Mouse (Mus musculus) adipocyte (in vitro differentiated cells): ENCODE measurements around the gene Itgb6.

Experiments
- DNase-seq: peaks from one replicate; pipeline ENCODE4 v3.0.0-alpha.2; 2016; ENCODE audit warnings: low spot score

The Itgb6 gene

DNA sequence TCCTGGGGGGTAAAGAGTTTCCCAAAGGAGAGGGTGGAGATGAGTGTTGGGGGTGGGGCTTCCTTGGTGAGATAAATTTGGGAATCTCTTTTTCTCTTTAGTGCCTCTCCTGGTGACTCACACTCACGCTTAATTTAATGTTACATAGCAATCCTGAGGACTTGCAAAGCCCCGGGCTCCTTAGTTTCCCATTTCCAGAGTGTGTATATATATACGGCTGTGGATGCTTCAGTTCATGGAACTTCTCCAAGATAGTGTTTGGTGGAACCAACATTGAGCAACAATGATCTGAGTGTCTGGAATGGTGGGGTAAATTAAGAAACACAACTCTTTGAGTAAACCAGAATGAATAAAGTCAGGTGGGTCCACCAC, 108.6 kb downstream of the Itgb6 start:
- DNase-seq, result no peak

DNA sequence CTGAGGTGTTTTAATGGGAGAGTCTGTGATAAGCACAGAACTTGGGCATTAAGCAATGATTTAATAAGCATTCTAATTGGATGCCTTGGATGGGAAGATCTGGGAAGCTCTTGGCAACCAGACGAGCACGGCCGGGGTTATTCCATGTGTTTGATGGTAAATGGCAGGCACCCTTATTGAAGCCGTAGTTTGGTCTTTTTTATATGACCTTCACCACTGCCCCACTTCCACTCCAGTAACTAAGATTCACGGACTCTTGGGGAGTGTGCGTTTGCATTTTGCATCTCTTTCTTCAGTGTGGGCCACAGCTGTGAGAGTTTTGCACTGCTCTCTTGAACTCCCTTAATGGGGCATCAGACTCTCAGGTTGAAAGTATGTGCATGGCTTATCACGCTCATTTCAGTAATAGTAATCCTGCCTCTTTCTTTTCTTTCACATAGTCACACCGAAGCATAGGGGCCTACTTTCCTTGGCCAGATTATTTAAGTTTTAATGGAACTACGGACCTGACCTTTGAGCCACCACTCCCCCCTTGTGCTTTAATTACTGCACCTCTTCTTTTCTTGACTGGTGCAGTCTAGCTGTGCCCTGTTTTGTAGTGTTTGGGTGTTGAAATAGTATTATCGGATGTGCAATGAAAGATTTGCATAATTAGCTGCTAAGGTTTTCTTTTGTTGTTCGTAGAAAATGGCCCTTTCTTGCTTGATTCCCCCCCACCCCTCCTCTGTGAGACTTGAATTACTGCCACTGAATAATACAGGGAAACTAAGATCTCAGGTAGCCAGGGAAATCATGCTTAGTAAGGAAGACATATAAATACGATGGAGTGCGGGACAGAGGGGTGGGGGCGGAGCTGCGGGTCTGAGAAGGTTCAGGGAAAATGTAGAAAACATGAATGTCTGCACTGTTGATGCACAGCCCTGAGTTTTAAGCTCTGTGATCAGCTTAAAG, 109.3 kb downstream of the Itgb6 start:
- no peak for DNase-seq

DNA sequence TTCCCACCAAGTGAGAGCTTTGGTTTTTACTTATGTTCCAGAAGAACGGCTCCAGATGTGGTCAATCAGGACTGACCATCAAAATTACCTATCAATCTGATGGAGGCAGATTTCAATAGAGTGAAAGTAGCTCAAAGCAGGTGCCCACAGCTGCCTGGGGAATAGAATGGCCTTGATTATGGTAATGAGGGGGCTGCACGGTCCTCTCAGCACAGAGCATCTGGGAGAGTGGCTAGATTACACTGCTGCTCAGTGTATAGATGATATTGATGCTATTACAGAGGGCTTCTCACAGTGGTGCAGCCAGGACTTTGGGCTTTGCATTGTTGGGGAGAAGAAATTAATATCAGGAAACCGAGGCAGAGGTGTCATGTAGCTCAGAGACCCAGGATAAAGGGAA, 110.8 kb downstream of the Itgb6 start:
- no peak for DNase-seq

DNA sequence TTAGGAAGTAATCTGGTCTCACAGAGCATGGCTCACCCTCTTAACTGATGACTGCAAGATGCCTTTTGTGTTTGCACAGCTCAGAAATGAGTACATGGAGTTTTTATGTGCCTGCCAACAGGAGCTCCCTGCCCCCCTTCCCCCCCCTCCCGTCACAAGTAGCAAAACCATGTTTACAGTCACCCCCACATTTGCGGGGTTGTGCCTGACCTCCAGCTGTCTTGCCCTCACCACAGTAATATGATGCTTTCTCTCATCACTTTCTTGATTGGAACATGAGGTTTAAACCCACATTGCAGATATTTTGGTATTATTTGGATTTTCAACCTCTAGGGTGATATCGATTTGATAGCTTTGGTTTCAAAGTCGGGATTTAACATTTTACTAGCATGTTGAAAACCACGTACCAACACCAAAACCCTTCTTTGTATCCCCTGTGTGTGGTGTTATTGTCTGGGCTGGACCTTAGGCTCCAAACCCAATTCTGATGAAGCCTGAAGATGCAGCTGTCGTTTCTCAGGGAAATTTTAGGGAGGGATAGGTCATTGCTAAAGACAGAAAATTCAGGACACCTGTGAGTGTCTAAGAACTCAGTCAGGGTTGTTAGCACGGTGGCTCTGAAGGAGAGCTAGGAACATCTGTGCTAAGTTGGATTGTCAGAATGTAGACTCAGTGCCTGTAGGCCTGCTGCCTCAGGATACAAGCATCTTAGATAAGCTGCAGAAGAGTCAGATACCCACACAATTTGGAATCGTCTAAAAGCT, 112.8 kb downstream of the Itgb6 start:
- DNase-seq, result no peak

DNA sequence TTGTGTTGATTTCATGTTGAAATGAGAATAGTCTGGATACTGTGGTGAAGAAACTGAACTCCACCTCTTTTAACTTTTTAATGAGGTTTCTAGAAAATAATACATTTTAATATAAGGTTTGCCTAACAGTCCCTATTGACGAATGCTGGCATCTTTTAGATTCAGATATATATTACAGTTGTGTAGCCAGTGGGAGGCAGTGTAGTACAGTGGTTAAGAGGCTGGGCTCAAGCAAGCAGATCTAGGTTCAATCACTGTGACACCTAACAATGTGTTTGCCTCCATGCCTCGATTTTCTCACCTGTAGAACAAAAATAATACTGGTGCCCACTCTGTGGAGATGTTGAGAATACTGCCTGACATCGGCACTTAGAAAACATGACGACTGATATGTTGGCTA, 114.5 kb downstream of the Itgb6 start:
- DNase-seq, result peak; percentile 50

DNA sequence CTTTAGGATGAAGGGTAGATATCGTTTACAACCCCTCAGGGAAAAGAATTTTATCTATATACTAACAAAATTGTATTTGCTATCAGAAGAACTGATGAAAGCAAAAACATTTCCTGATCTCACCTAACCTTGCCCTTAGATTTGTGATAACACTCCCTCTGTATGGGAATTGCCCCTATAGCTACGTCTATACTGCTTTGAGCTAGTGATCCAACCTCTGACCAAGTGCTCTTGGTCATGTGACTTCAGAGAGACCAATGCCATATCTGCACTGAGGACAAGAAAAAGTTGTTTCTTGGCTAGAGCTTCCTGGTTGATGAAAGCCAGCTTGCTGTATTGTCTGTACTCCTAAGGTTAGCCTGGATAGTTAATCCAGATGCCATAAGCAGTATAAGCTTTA, 121.1 kb downstream of the Itgb6 start:
- no peak for DNase-seq

DNA sequence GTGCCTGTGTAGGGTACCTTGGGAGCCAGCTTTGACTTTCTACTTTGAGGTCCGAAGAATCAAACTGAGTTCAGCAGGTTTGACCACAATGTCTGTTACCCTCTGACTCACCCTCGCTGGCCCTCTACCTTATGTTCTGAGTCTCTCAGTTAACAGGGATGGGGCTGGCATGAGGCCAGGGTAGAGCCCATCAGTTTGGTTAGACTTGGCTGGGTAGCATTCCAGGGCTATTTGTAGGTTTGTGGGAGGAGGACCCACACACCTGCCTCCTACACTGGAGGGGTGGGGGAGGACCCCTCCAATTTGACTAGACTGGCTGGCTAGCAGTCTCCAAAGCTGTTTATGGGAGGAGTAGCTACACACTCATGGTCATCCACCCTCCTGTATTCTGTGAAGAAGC, 121.6 kb downstream of the Itgb6 start:
- no peak for DNase-seq

DNA sequence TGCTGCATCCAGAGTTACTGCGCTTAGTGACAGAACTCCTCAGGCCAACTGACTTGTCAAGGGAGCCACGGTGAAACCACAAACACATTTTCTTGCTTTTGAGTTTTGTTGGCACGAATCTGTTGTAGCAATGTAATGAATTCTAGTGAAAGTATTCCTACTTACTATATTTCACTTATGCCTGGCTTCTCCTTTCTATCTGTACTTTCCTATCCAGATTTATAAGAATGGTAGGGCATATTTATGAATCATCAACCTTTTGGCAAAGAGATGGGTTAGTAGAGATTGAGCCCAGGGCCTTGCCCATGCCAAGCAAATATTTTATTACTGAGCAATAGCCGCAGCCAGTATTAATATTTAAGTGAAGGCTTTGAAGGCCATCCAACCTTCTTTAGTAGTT, 139.0 kb downstream of the Itgb6 start:
- DNase-seq, result no peak

DNA sequence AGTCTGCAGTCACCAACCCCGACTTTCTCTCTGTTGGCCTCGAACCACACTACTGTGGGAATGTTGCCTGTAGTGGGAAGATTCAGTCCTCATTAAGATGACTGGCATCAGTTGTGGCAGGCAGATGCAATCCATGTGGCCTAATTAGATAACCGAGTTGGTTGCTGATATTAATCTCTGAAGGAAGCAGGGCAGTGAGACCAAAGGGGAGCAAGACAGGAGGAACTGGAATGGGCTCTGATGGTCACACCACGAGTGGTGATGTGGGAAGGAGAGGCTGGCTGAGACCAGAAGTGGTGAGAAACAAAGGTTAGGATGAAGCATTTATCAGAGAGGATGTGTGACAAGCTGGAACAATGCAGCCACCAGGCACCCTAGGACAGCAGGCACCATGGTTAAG, 167.9 kb downstream of the Itgb6 start:
- no peak for DNase-seq

DNA sequence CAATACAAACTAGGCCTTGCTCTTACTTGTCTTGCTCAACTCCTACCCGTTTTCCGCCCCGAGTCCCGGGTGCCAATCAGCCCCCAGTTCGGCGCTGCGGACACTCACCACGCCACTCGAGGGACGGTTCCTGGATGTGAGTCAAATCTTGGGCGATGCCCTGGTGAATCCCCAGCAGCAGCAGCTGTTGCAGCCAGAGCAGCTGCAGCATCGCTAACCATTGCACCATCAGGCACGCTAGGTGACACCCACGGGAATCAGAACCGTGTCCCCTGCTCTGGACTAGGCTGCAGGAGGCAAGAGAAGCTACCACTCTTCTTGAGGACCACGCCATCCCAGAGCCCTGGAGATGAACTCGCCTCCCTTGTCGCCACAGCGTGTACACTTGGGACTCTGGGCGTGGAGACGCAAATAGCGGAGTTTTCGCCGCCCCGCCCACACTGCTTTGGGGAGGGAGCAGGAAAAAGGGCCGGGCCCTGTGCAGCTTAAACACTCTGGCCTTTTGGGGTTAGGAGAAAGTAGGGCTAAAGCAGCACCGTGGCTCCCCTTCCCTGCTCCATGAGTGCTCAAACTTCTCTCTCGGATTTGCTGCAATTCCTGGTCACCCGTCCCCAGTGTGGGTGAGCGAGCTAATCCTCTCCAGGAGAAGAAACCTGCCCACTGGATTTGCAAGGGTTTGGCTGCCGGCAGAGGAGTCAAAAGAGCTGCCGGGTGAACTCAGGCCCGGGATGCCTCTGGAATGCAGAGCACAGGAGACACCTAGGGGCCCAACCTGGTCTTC, 169.4 kb downstream of the Itgb6 start, which contains the start of gene Pla2r1:
TSS of gene Pla2r1 (minus strand) at position 407 of the 781 bp plus-strand sequence.
- DNase-seq, result no peak

DNA sequence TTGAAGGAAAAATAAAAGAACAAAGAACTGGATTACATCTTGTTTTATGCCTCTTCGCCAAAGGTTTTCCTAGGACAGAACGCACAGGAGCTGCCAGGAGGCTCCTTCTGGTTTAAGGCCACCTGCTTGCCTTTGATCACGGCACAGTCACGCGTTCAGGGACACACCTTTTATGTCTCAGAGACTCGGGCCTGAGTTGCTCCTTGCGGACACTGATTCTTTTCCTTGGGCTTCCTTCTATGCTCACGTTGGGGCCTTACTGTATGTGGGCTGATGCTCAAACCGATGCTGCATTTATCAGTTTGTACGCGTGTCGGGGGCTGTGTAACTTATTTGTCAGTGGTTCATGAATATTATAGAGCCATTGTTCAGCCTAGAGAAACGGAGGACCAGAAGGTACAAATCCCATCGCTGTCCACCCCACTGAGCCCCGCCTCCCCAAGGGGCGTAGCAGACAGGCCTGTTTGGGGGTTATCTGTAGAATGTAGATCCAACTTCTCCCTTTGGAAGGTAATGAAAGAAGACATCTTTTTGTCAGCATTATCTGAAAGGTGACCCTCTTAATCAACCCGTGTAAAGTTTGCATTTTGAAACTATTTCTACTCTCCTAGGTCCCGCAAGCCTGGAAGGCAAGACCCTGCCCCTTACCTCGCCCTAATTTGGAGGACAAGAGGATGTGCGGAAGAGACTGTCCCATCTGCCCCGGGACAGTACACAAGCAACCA, 170.1 kb downstream of the Itgb6 start:
- no peak for DNase-seq

DNA sequence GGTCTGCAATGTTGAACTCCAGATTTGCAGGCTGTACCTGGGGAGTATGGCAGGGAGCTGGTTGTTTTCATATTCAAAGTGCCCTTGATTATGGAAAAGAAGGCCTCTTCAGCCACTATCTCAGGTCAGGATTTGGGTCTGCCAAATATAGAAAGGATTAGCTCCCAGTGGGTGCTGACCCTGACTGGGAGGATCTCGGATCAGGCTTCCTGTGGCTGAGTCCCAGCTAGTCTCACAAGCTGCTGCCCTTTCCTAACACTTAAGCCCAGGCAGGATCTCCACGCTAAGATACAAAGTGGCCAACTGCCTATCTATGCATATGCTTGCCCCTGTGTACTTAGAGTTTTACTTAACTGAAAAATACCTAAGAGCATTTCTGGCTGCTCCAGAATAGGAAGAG, 170.8 kb downstream of the Itgb6 start:
- DNase-seq, result no peak

DNA sequence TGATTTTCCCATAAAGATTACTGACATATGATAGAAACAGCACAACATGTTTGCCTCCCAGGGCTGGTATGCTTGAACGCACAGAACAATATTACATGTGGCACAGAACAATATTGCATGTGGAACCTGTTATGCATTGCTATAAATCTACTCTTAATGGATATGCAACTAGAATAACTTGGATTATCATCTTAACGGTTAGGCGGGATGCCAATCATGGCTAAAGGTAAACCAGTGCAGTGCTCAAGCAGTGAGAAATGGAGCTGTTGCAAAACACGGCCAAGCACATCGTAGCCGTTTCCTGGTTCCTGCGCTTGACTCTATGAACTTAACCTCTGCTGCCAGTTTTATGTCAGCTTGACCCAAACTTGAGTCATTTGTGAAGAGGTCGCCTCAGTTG, 171.9 kb downstream of the Itgb6 start:
- DNase-seq, result no peak

DNA sequence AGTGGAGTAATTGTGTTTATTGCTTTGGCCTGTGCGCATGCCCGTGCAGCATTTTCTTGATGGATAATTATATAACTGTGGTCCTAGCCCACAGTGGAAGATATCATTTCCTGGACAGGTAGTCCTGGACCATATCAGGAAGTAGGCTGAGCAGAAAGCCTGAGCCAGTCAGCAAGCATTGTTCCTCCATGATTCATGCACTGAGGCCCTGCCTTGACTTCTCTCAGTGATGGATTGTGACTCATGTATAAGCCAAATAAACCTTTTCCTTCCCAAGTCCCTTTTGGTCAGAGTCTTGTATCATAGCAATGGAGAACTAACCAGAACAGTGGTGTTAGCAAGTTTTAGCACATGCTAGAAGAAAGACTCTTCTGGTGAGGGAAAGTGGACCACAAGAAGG, 172.6 kb downstream of the Itgb6 start:
- no peak for DNase-seq
